In the genomic region with DNA sequence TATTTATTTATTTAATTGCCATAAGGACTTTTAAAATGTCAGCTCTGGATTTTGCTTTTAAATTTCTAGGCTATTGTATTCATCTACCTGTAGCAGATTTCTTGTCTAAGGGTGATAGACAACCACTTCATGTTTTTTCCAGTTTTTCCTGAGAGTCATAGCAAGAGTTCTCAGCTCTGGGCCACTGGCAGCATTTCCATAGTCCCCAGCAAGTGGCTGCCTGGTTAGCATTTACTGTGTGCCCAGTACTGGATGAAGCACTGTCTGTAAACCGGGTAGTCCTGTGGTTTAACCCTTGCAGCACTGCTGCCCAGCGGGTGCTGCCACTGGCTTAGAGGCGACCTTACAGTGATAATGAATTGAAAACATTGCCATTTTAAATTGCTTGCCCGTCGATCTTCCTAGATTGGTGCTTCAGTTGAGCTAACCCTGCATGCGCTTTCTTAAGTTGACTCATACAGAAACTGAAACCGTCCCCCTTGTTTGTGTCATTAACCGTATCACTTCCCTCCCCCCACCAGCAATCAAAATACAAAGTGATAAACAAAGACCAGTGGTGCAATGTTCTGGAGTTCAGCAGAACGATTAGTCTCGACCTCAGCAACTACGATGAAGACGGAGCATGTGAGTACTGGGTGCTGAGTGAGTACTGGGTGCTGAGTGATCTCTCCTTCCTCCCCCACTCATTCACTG, we compare ENCODE assay signal across 18 mouse cellular contexts.
DNase-seq lines count a peak whose midpoint lies in the region; ATAC-seq and TF ChIP-seq lines count a peak whose summit lies in the region.
"Had no signal": no experiment of that assay in that cellular context is flagged by ENCODE, and none has a peak within 500 bp of the region (broad histone marks: within the 10 kb centered on the region; RNA-seq: fewer than 3 reads in every experiment).

No protein-coding gene starts in this region.

- H3K27me3 ChIP-seq in liver, postnatal 0 days (ENCODE audit: insufficient read depth, low read length) = no peaks in the 10 kb centered on the region
- H3K27me3 ChIP-seq in forebrain, embryonic 13.5 days = no peaks in the 10 kb centered on the region
- no peaks in the 10 kb centered on the region for H3K27me3 ChIP-seq in forebrain, postnatal 0 days (ENCODE audit: insufficient read depth, low read length)
- H3K27me3 ChIP-seq: limb, embryonic 12.5 days had no signal

- no peaks in the 10 kb centered on the region for H3K4me1 ChIP-seq in liver, postnatal 0 days (ENCODE audit: insufficient read depth)
- H3K4me1 ChIP-seq in forebrain, embryonic 13.5 days = no peaks in the 10 kb centered on the region
- H3K4me1 ChIP-seq in forebrain, postnatal 0 days (ENCODE audit: insufficient read depth) = no peaks in the 10 kb centered on the region

- no peak overlapping the region for H3K27ac ChIP-seq in liver, postnatal 0 days (ENCODE audit: low read depth)
- no peak overlapping the region for H3K27ac ChIP-seq in forebrain, embryonic 13.5 days
- no peak overlapping the region for H3K27ac ChIP-seq in forebrain, postnatal 0 days (ENCODE audit: low read depth, low read length)
- H3K27ac ChIP-seq: hindbrain, postnatal 0 days; limb, embryonic 12.5 days; liver, embryonic 14.5 days; macrophage had no signal

- WGBS in liver, postnatal 0 days (ENCODE audit: insufficient replicate concordance) = 69% methylated on average over 12 of the region's 12 CpGs
- WGBS in forebrain, embryonic 13.5 days = 80% methylated on average over 12 of the region's 12 CpGs
- WGBS in forebrain, postnatal 0 days = 75% methylated on average over 12 of the region's 12 CpGs

- ATAC-seq in liver, postnatal 0 days = peak; percentile 31; the same call in 1 of the 2 replicates
- peak; percentile 97 for ATAC-seq in CD4-positive, CD25-positive, alpha-beta regulatory T cell, adult 4 months
- peak; percentile 95 for ATAC-seq in inflammation-experienced regulatory T-cells, adult 6 months
- ATAC-seq in forebrain, embryonic 13.5 days = no peak
- no peak for ATAC-seq in forebrain, postnatal 0 days
- ATAC-seq: hindbrain, postnatal 0 days had no signal

- no peak for DNase-seq in liver, postnatal 0 days
- DNase-seq in liver (no peak), A20 (ENCODE audit: low read depth, low spot score) (peak; percentile 66)
- no peak for DNase-seq in kidney, postnatal 14 days
- no peak for DNase-seq in forebrain, postnatal 0 days
- DNase-seq: adrenal gland, postnatal 36 days; B cell, adult 2 months; cerebellum, adult 9-10 months; gastrocnemius, postnatal 36 days; kidney, adult 2 months; kidney, postnatal 10 days had no signal

- no peaks in the 10 kb centered on the region; the same call in 1 of the 2 replicates for H3K36me3 ChIP-seq in liver, postnatal 0 days (replicated peaks; ENCODE audit: insufficient read depth, low read length)
- H3K36me3 ChIP-seq in forebrain, embryonic 13.5 days (ENCODE audit: poor library complexity, severe bottlenecking) = peaks cover 57% of the 10 kb centered on the region
- peaks cover 24% of the 10 kb centered on the region for H3K36me3 ChIP-seq in forebrain, postnatal 0 days (ENCODE audit: insufficient read depth)

- no peaks in the 10 kb centered on the region for H3K9me3 ChIP-seq in liver, postnatal 0 days (ENCODE audit: low read length)
- H3K9me3 ChIP-seq in forebrain, embryonic 13.5 days (replicated peaks) = no peaks in the 10 kb centered on the region
- no peaks in the 10 kb centered on the region for H3K9me3 ChIP-seq in forebrain, postnatal 0 days (ENCODE audit: low read length)
- H3K9me3 ChIP-seq: limb, embryonic 12.5 days had no signal

- no peak overlapping the region for H3K9ac ChIP-seq in liver, postnatal 0 days (replicated peaks)
- H3K9ac ChIP-seq in forebrain, embryonic 13.5 days = no peak overlapping the region
- no peak overlapping the region for H3K9ac ChIP-seq in forebrain, postnatal 0 days
- H3K9ac ChIP-seq: limb, embryonic 12.5 days; liver, embryonic 14.5 days had no signal

- no peak for TF ChIP-seq CTCF in liver, postnatal 0 days (IDR thresholded peaks at IDR 0.05; ENCODE audit: low read depth)
- no peak for TF ChIP-seq CTCF in forebrain, postnatal 0 days (IDR thresholded peaks at IDR 0.05; ENCODE audit: low read depth)

- TF ChIP-seq EP300 in liver, postnatal 0 days (IDR thresholded peaks at IDR 0.05; ENCODE audit: low read depth) = no peak

- no peak overlapping the region for H3K4me2 ChIP-seq in liver, postnatal 0 days (ENCODE audit: low read depth, low read length)
- no peak overlapping the region for H3K4me2 ChIP-seq in forebrain, embryonic 13.5 days
- no peak overlapping the region for H3K4me2 ChIP-seq in forebrain, postnatal 0 days (ENCODE audit: low read depth)
- H3K4me2 ChIP-seq: limb, embryonic 12.5 days had no signal

- no peak overlapping the region for H3K4me3 ChIP-seq in liver, postnatal 0 days (ENCODE audit: low read depth, low read length)
- no peak overlapping the region for H3K4me3 ChIP-seq in forebrain, embryonic 13.5 days
- H3K4me3 ChIP-seq in forebrain, postnatal 0 days (ENCODE audit: low read depth, low read length) = no peak overlapping the region
- H3K4me3 ChIP-seq: limb, embryonic 12.5 days had no signal

Comparison
In these comparisons a context has a peak if more than half of its experiments do, and no peak if none do; other contexts are left out.
1. ATAC-seq: peak in liver, postnatal 0 days (single experiment), CD4-positive, CD25-positive, alpha-beta regulatory T cell, adult 4 months (single experiment) and inflammation-experienced regulatory T-cells, adult 6 months (single experiment); none in forebrain, embryonic 13.5 days (single experiment) and forebrain, postnatal 0 days (single experiment).